Mouse (Mus musculus) T-helper 2 cell (primary cell): Measurements from ENCODE around the gene Afg3l1.
"Not testable (repeated sequence)": the region's sequence is repeated elsewhere in the genome, so short reads cannot be mapped to it uniquely, and the experiment has no call there.

Experiments used
- in situ Hi-C: fragments of 300-600 bp; cut with MboI, MseI; formaldehyde crosslinking; loops from one replicate; pipeline ENCODE4 v1.15.1; 2025; ENCODE audit warnings: high pct_unique_total_duplicates

Afg3l1 gene

DNA sequence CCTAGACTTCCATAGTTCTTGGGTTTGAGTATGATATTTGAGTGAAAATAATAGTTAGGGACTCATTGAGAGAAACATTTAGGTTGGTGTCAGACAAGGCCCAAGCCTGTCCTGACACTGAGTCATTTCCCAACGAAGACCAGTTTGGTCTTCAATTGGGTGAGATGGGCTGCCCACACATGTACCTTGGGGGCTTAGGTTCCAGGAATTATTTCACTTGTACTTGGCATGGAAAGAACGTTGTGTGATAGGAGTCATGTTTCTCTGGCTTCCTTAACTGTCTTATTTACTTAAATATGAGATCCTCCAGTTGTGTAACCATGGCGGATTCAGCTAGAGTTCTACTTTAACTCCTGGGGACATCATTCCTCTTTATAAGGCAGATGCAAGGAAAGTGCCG lies 14.1 kb upstream of the Afg3l1 start:
- in situ Hi-C loops: no loop called here

DNA sequence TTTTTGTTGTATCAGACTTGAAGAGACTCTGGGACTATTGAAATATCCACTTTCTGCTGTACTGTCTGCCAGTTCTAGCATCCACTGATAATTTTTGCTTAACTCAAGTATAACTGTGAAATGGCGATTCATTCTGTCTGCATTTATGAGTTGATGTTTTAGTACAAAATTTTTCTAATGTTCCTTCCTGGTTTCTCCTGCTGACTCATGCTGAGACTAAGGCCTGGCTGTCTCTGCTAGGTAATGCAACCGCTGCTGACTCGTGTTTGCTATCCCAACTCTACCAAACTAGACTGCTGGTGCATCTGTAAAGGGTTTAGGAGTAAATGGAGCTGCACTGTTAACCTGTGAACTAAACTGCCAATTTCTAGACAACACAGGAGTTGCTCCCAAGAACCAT lies 10.2 kb upstream of the Afg3l1 start:
- in situ Hi-C loops: no loop called here

GRCm38 (mm10) chr8:123472991-123473390 lies 4.7 kb upstream of the Afg3l1 start:
- in situ Hi-C loops: not testable (repeated sequence)

- in situ Hi-C loops: not testable (repeated sequence)
Observed at GRCm38 (mm10) chr8:123474549-123474948, 3.2 kb upstream of the Afg3l1 start.

DNA sequence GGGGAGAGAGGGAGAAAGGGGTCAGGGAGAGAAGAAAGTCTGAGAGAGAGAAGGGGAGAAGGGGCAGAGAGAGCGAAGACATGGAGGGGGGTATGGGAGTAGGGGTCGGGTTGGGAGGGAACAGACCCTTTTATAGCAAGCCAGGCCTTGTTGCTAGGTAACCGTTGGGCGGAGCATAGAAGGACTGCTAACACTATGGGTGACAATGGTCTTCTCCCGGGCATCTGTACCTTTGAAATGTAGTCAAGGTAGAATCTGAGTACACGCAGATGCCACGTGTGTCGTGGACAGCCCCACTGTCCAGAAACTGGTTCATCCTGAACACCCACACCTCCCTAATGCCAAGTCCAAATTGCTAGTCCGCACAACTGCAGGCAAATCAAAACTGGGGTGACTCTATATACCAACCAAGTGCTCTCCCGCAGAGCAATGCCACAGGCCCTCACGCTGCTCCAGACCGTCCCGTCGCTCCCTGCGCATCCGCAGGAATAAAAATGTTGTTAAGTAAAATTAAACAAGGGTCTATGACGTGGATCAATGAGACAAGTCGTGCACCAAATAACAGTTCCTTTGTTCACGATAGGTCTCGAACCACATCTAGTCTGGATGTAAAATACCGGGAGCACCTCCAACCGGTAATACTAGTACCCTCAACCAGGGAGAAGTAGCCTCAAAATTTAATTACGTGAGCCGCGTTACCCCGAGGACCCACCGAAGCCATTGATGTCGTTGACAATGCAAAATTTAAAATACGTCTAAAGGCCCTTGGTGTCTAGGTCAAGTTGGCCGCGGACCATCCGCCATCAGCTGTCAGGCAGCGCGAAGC lies 579 bp upstream of the Afg3l1 start:
- in situ Hi-C loops: no loop called here

GRCm38 (mm10) chr8:123478456-123479218 lies 934 bp downstream of the Afg3l1 start:
- in situ Hi-C loops: no loop called here

GRCm38 (mm10) chr8:123482627-123483026 lies 4.9 kb downstream of the Afg3l1 start:
- in situ Hi-C loops: no loop called here

DNA sequence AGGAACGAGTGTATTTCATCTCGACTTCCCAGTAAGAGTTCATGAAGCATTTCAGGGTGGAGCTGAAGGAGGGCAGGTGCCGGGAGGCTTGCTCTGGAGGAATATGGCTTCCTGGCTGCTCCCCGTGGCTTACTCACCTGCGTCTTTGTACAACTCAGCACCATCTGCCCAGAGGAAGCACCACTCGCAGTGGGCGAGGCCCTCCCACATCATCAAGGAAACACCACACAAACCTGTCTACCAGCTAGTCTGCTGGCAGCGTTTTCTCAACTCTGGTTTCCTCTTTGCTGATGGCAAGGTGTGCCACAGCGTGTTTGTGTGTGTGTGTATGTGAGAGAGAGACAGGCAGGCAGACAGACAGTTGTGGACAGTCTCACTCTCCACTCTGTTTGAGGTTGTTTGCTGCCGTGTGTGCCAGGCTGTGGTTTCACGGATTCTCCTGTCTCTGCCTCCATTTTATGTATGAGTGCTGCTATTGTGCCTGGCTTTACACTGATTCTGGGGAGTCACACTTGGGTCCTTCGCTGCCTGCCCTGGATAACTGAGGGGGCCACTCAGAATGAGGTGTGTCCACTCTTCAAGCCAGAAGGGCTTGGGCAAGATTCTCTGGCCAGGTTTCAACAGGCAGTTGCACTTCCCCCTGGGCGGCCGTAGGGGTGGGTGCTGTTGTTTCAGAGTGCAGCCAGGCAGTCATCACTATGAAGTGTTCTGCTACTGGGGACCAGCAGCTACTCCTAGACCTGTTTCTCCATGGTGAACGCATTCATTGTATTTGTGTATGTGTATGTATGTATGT lies 13.8 kb downstream of the Afg3l1 start:
- in situ Hi-C loops: no loop called here

DNA sequence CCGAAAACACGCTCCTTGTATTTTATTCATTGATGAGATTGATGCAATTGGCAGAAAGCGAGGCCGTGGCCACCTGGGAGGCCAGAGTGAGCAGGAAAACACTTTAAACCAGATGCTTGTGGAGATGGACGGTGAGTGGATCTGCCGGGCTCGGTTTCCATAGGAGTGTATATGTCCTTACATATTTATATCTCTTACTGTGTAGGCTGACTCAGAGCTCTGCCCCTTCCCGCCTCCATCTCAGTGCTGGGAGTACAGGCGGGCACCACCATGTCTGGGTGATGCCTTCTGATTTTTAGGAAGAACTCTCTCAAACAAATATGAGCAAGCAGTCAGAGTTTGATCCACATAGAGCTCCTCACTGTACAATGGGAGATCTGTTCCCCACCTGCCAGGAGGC lies 15.2 kb downstream of the Afg3l1 start:
- in situ Hi-C loops: no loop called here

- in situ Hi-C loops: no loop called here
Observed at GRCm38 (mm10) chr8:123497699-123498098, 20.0 kb downstream of the Afg3l1 start.

GRCm38 (mm10) chr8:123498963-123499362 lies 21.3 kb downstream of the Afg3l1 start:
- in situ Hi-C loops: no loop called here

DNA sequence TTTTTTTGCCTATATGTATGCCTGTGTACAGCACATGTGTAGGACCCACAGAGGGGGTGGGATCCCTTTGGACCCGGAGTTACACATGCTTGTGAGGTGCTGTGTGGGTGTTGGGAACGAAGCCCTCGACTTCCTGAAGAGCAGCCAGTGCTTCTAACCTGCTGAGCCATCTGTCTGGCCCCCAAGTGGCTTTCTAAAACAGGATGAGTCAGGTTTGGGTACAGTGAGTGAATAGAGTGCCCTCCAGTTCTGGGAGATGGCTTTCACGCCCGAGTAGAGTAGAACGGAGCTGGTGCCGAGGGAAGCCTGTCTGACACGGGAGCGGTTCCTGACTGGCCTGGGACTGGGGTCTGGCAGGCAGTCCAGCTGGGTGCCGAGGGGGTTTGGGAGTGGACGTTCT lies 21.9 kb downstream of the Afg3l1 start:
- in situ Hi-C loops: no loop called here

- in situ Hi-C loops: no loop called here
Observed at GRCm38 (mm10) chr8:123502192-123502591, 24.5 kb downstream of the Afg3l1 start.

- in situ Hi-C loops: no loop called here
Observed at GRCm38 (mm10) chr8:123503801-123504467, 26.2 kb downstream of the Afg3l1 start.

DNA sequence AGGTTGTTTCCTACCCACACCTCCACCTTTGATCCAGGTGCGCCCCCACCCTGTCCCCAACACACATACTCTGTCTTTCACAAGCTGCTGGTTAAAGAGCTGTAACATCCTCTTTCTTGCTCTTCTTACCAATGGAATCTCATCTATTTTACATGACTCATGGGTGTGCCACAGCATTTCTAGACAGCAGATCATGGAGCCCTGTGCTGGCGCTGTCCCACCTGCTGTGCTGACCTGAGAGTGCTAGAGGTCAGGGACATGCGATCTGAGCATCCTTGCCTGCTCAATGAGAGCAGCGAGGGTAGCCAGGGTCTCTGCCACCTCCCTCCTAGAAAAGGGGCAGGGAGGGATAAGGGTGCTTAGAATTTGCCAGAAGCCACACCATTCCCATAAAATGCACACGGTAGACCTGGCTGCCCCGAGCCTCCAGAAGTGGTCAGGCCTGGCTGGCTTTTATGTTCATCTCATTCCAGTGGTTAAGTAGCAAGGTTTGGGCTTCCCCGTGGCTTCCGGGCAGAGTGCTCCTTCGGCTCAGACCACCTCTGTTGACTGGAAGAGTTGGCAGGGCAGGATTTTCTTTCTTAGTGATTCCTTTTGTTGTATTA lies 27.0 kb downstream of the Afg3l1 start:
- in situ Hi-C loops: no loop called here

DNA sequence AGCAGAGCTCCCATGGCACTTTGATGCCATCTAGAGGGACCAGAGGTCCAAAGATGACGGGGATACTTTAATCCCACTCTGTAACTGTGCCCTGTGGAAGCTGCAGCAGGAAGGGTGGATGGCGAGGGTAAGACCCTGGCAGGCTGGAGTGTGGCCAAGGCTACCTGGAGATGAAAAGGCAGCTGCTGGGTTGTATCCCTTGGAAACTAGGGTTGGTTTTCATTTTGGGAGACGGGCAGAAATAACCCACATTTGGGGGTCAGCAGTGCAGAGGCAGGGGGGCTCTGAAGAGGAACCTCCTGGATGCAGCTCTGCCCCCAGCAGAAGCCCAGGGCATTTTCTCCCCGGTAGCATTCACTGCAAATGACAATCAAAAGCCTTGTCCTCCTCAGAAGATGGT lies 27.6 kb downstream of the Afg3l1 start:
- in situ Hi-C loops: no loop called here

- in situ Hi-C loops: no loop called here
Observed at GRCm38 (mm10) chr8:123505695-123506094, 28.0 kb downstream of the Afg3l1 start.

DNA sequence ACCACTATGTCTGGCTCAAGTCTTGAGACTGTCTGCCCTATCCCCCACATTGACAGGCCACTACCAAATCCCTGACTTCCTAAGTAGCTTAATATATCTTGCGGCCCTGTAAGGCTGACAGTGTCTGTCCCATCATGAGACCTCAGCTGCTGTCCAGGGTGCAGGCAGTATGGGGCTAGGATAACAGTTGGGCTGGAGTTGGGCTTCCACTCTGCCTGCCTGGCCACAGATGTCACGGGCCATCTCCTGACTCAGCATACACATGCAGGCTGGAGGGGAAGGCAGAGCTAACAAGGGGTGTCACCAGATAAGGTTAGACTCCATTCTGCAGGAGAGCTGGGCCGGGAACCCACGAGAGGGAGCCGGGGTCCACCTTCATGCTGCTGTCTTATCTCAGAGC lies 29.4 kb downstream of the Afg3l1 start:
- in situ Hi-C loops: no loop called here

DNA sequence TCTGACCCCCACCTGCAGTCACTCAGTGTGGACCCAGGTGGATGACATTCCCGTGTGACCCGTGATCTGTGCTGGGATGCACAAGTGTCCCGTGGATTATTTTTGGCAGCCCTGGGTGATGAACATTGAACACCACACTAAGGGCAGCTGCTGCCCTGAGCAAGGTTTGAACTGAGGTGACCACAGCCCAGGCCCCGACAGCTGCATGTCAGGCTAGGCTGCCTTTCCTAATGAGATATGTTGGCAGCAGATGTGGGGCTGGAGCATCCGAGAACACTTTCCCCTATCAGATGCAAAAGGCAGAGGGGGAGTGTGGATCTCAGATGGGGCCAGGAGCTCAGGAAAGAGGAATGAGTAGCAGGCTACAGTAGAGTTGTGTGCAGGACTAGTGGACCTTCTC lies 33.1 kb downstream of the Afg3l1 start:
- in situ Hi-C loops: no loop called here

DNA sequence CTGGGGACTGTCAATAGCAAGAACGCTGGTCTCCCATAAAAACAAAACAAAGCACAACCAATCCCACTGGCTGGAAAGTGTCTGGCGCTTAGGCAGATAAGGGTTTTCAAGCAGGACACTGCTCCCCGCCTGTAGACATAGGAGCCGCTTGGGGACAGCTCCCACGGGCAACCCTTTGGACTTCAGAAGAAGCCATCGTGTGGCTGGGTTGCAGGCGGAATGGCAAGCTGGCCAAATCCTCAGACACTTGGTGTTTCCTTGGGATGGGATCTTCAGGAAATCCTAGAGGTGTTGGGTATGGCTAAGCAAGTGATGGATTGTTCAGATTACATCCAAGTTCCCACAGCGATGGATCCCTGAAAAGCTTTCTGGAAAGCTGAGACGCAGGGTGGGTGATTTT lies 36.4 kb downstream of the Afg3l1 start:
- in situ Hi-C loops: no loop called here
